Mouse (Mus musculus) CH12.LX (cell line): ENCODE data around the gene Pigu.

Experiments
- CTCF ChIP-seq, 2 experiments: IDR thresholded peaks in 1 of 2; conservative IDR thresholded peaks in 1 of 2; 2 replicates each; pipeline ENCODE4 v1.5.1; 2011 to 2012; ENCODE audit warnings: low read depth in 2 of 2, low read length in 2 of 2, improper control_type of control experiment in 1 of 2, inconsistent platforms in 1 of 2, mild to moderate bottlenecking in 1 of 2, moderate library complexity in 1 of 2
- E2F4 ChIP-seq: IDR thresholded peaks from 2 replicates; pipeline ENCODE4 v1.6.1; 2011; ENCODE audit warnings: low read depth, low read length, improper control_type of control experiment; ENCODE audit not compliant: insufficient replicate concordance
- HCFC1 ChIP-seq: IDR thresholded peaks from 2 replicates; pipeline ENCODE4 v1.6.1; 2012; ENCODE audit warnings: low read depth, mild to moderate bottlenecking, inconsistent platforms, low read length, improper control_type of control experiment
- IRF4 ChIP-seq: IDR thresholded peaks from 2 replicates; pipeline ENCODE4 v1.6.1; 2014; ENCODE audit warnings: low read depth, mild to moderate bottlenecking, inconsistent platforms, low read length, improper control_type of control experiment
- JUND ChIP-seq: conservative IDR thresholded peaks from 2 replicates; pipeline ENCODE4 v1.6.1; 2011; ENCODE audit warnings: low read depth, low read length, improper control_type of control experiment
- MAFK ChIP-seq: IDR thresholded peaks from 2 replicates; pipeline ENCODE4 v1.6.1; 2011; ENCODE audit warnings: low read length, improper control_type of control experiment; ENCODE audit not compliant: insufficient replicate concordance
- POLR2A ChIP-seq: IDR thresholded peaks from 2 replicates; pipeline ENCODE4 v1.6.1; 2011; ENCODE audit warnings: low read depth, mild to moderate bottlenecking, improper control_type of control experiment, low read length
- POLR2AphosphoS2 ChIP-seq: IDR thresholded peaks from 2 replicates; pipeline ENCODE4 v1.6.1; 2011; ENCODE audit warnings: low read depth, low read length, improper control_type of control experiment
- TCF12 ChIP-seq: IDR thresholded peaks from 2 replicates; pipeline ENCODE4 v1.6.1; 2014; ENCODE audit warnings: low read depth, mild to moderate bottlenecking, inconsistent platforms, low read length, improper control_type of control experiment
- USF1 ChIP-seq: IDR thresholded peaks from 2 replicates; pipeline ENCODE4 v1.6.1; 2014; ENCODE audit warnings: low read depth, mild to moderate bottlenecking, inconsistent platforms, low read length, improper control_type of control experiment
- USF2 ChIP-seq: conservative IDR thresholded peaks from 2 replicates; pipeline ENCODE4 v1.6.1; 2011; ENCODE audit warnings: low read depth, low read length, improper control_type of control experiment
- ZNF384 ChIP-seq: IDR thresholded peaks from 2 replicates; pipeline ENCODE4 v1.6.1; 2012; ENCODE audit warnings: low read depth, low read length, improper control_type of control experiment, inconsistent platforms

- TF ChIP-seq CTCF (conservative IDR thresholded peaks at IDR 0.05 in 1 of 2, IDR thresholded peaks at IDR 0.05 in 1 of 2; ENCODE audit: low read depth in 2 of 2, low read length in 2 of 2): no peak
- no peak for TF ChIP-seq USF2
- TF ChIP-seq POLR2A: no peak
- TF ChIP-seq POLR2AphosphoS2: no peak
- TF ChIP-seq E2F4: no peak
- no peak for TF ChIP-seq USF1
- TF ChIP-seq ZNF384: no peak
- no peak for TF ChIP-seq HCFC1
- no peak for TF ChIP-seq IRF4
- no peak for TF ChIP-seq JUND
- no peak for TF ChIP-seq MAFK
- no peak for TF ChIP-seq TCF12
These were observed 81.0 kb downstream of the Pigu start, which contains the start of gene Map1lc3a for GRCm38 (mm10) chr2:155276195-155276594.
